14 mouse cellular contexts compared by ENCODE assay signal in genomic region chr4:104384704-104385103, GRCm38 (mm10).
DNase-seq lines count a peak whose midpoint lies in the region; ATAC-seq and TF ChIP-seq lines count a peak whose summit lies in the region.
"Had no signal": no experiment of that assay in that cellular context is flagged by ENCODE, and none has a peak within 500 bp of the region (broad histone marks: within the 10 kb centered on the region; RNA-seq: fewer than 3 reads in every experiment).

No protein-coding gene starts in this region.

- ATAC-seq in kidney, embryonic 15.5 days (replicated peaks; ENCODE audit: low FRiP score), result no peak
- peak; percentile 93 for ATAC-seq in forebrain, embryonic 16.5 days
- ATAC-seq in heart, embryonic 11.5 days (replicated peaks; ENCODE audit: insufficient number of reproducible peaks, low FRiP score, low TSS enrichment), result no peak

- no peak overlapping the region for H3K9ac ChIP-seq in kidney, embryonic 15.5 days
- no peak overlapping the region for H3K9ac ChIP-seq in forebrain, embryonic 16.5 days (replicated peaks; ENCODE audit: low read depth, low read length)
- no peak overlapping the region for H3K9ac ChIP-seq in heart, embryonic 11.5 days (ENCODE audit: low read depth, low read length)
- H3K9ac ChIP-seq: embryonic facial prominence, embryonic 13.5 days; liver, embryonic 13.5 days; midbrain, embryonic 12.5 days had no signal

- no peak overlapping the region for H3K4me2 ChIP-seq in kidney, embryonic 15.5 days
- peak overlapping the region; percentile 24; the same call in 1 of the 2 replicates for H3K4me2 ChIP-seq in forebrain, embryonic 16.5 days (ENCODE audit: low read length)
- no peak overlapping the region for H3K4me2 ChIP-seq in heart, embryonic 11.5 days
- H3K4me2 ChIP-seq: embryonic facial prominence, embryonic 13.5 days; liver, embryonic 13.5 days; midbrain, embryonic 12.5 days had no signal

- H3K27ac ChIP-seq in kidney, adult 2 months (ENCODE audit: insufficient read depth, low read depth, low read length), result no peak overlapping the region
- no peak overlapping the region for H3K27ac ChIP-seq in kidney, embryonic 15.5 days
- H3K27ac ChIP-seq in forebrain, embryonic 16.5 days (ENCODE audit: low read length), result peak overlapping the region; percentile 48; the same call in 1 of the 2 replicates
- 0 out of 2 replicates have a peak overlapping the region, but pooled peaks have one; percentile 18 for H3K27ac ChIP-seq in olfactory bulb, adult 2 months (ENCODE audit: insufficient read depth, low read depth, low read length)
- H3K27ac ChIP-seq in heart, embryonic 11.5 days (ENCODE audit: low read depth, low read length), result no peak overlapping the region
- H3K27ac ChIP-seq: embryonic facial prominence, embryonic 13.5 days; liver, embryonic 13.5 days; midbrain, embryonic 12.5 days had no signal

- WGBS in kidney, adult 2 months, result 33% methylated on average over 7 of the region's 7 CpGs
- WGBS in kidney, embryonic 15.5 days, result 42% methylated on average over 7 of the region's 7 CpGs
- WGBS in forebrain, embryonic 16.5 days, result 10% methylated on average over 7 of the region's 7 CpGs
- 24% methylated on average over 7 of the region's 7 CpGs for WGBS in olfactory bulb, adult 2 months
- WGBS in heart, embryonic 11.5 days (ENCODE audit: insufficient replicate concordance), result 76% methylated on average over 7 of the region's 7 CpGs

- H3K27me3 ChIP-seq in kidney, adult 2 months (replicated peaks; ENCODE audit: control insufficient read depth, insufficient read depth, low read length), result no peaks in the 10 kb centered on the region
- no peaks in the 10 kb centered on the region for H3K27me3 ChIP-seq in kidney, embryonic 15.5 days
- no peaks in the 10 kb centered on the region for H3K27me3 ChIP-seq in forebrain, embryonic 16.5 days (replicated peaks; ENCODE audit: control insufficient read depth, insufficient read depth, low read length)
- no peaks in the 10 kb centered on the region for H3K27me3 ChIP-seq in heart, embryonic 11.5 days (ENCODE audit: control insufficient read depth, insufficient read depth, low read length)
- H3K27me3 ChIP-seq: embryonic facial prominence, embryonic 13.5 days; liver, embryonic 13.5 days; midbrain, embryonic 12.5 days had no signal

- no peak for TF ChIP-seq CTCF in kidney, adult 2 months (conservative IDR thresholded peaks at IDR 0.05; ENCODE audit: insufficient read depth, insufficient read length, low read depth, low read length)
- TF ChIP-seq CTCF in olfactory bulb, adult 2 months (IDR thresholded peaks at IDR 0.05; ENCODE audit: insufficient read depth, low read depth, low read length), result no peak

- no peaks in the 10 kb centered on the region for H3K36me3 ChIP-seq in kidney, adult 2 months (ENCODE audit: control insufficient read depth, insufficient read depth, low read length)
- H3K36me3 ChIP-seq in kidney, embryonic 15.5 days, result no peaks in the 10 kb centered on the region
- no peaks in the 10 kb centered on the region for H3K36me3 ChIP-seq in forebrain, embryonic 16.5 days (ENCODE audit: control insufficient read depth, insufficient read depth)
- no peaks in the 10 kb centered on the region for H3K36me3 ChIP-seq in heart, embryonic 11.5 days (ENCODE audit: control insufficient read depth, insufficient read depth, low read length)
- H3K36me3 ChIP-seq: embryonic facial prominence, embryonic 13.5 days; liver, embryonic 13.5 days; midbrain, embryonic 12.5 days had no signal

- peaks cover 7% of the 10 kb centered on the region; the same call in 1 of the 2 replicates for H3K4me1 ChIP-seq in kidney, adult 2 months (ENCODE audit: control insufficient read depth, insufficient read depth, low read length)
- peaks cover 11% of the 10 kb centered on the region; the same call in 1 of the 2 replicates for H3K4me1 ChIP-seq in kidney, embryonic 15.5 days
- H3K4me1 ChIP-seq in forebrain, embryonic 16.5 days (replicated peaks; ENCODE audit: control insufficient read depth, insufficient read depth, low read length), result peaks cover 28% of the 10 kb centered on the region
- H3K4me1 ChIP-seq in olfactory bulb, adult 2 months (ENCODE audit: control insufficient read depth, insufficient read depth, low read length), result peaks cover 7% of the 10 kb centered on the region; the same call in 1 of the 2 replicates
- H3K4me1 ChIP-seq in heart, embryonic 11.5 days (ENCODE audit: control insufficient read depth, insufficient read depth, low read length), result no peaks in the 10 kb centered on the region
- H3K4me1 ChIP-seq: liver, embryonic 13.5 days had no signal

- H3K4me3 ChIP-seq in kidney, adult 2 months (ENCODE audit: insufficient read depth, low read depth, low read length), result no peak overlapping the region
- no peak overlapping the region for H3K4me3 ChIP-seq in kidney, embryonic 15.5 days (replicated peaks)
- H3K4me3 ChIP-seq in forebrain, embryonic 16.5 days (replicated peaks; ENCODE audit: low read length), result no peak overlapping the region
- no peak overlapping the region for H3K4me3 ChIP-seq in olfactory bulb, adult 2 months (ENCODE audit: insufficient read depth, low read depth, low read length)
- H3K4me3 ChIP-seq in heart, embryonic 11.5 days (ENCODE audit: low read depth, low read length), result no peak overlapping the region
- H3K4me3 ChIP-seq: embryonic facial prominence, embryonic 13.5 days; liver, embryonic 13.5 days; midbrain, embryonic 12.5 days had no signal

- no peak for TF ChIP-seq POLR2A in kidney, adult 2 months (IDR thresholded peaks at IDR 0.05; ENCODE audit: low read depth, low read length)
- TF ChIP-seq POLR2A in olfactory bulb, adult 2 months (IDR thresholded peaks at IDR 0.05; ENCODE audit: insufficient read depth, low read depth, low read length), result no peak

- DNase-seq in kidney, adult 2 months, result peak; percentile 15
- DNase-seq in brain, adult 2 months (ENCODE audit: low read depth, low spot score), result peak; percentile 47
- DNase-seq in testis, postnatal 10 days (ENCODE audit: low spot score), result no peak
- DNase-seq: cerebellum, postnatal 36 days; liver, embryonic 13.5 days; lung, postnatal 10 days; right cerebral cortex, postnatal 14 days; thymus, postnatal 36 days had no signal

- no peaks in the 10 kb centered on the region for H3K9me3 ChIP-seq in kidney, embryonic 15.5 days (replicated peaks)
- H3K9me3 ChIP-seq in forebrain, embryonic 16.5 days (ENCODE audit: control insufficient read depth, low read length), result no peaks in the 10 kb centered on the region
- no peaks in the 10 kb centered on the region for H3K9me3 ChIP-seq in heart, embryonic 11.5 days (replicated peaks; ENCODE audit: control insufficient read depth, low read length)
- H3K9me3 ChIP-seq: embryonic facial prominence, embryonic 13.5 days; liver, embryonic 13.5 days; midbrain, embryonic 12.5 days had no signal

Comparison
In these comparisons a context has a peak if more than half of its experiments do, and no peak if none do; other contexts are left out.
1. H3K27ac ChIP-seq: peak in forebrain, embryonic 16.5 days (single experiment) and olfactory bulb, adult 2 months (single experiment); none in kidney, adult 2 months (single experiment), kidney, embryonic 15.5 days (single experiment) and heart, embryonic 11.5 days (single experiment).